Mouse (Mus musculus): ENCODE measurements at regions not wholly inside any gene's neighbourhood (a gene's known extent, or its start where the extent isn't known, plus 50 kb on each side); places are given as distances from the start of the nearest gene placed in this dataset.
A peak's percentile ranks its signal among the peaks of the same experiment; 100 is the strongest.
"Not testable (repeated sequence)": the region's sequence is repeated elsewhere in the genome, so short reads cannot be mapped to it uniquely, and the experiment has no call there.

- no peak for DNase-seq (ENCODE audit: low spot score in 2 of 2)
These were observed 472.3 kb upstream of the Dpp10 start for GRCm38 (mm10) chr1:124517543-124518171.

- no peak for DNase-seq (ENCODE audit: low spot score in 2 of 2)
These were observed 465.1 kb upstream of the Dpp10 start for GRCm38 (mm10) chr1:124510492-124510891.

GRCm38 (mm10) chr1:124488456-124488855 lies 443.1 kb upstream of the Dpp10 start:
- DNase-seq (ENCODE audit: low spot score in 2 of 2), result no peak

- no peak for DNase-seq (ENCODE audit: low spot score in 2 of 2)
These were observed 442.6 kb upstream of the Dpp10 start for GRCm38 (mm10) chr1:124487965-124488364.

GRCm38 (mm10) chr1:124450128-124450527 lies 404.8 kb upstream of the Dpp10 start:
- DNase-seq (ENCODE audit: low spot score in 2 of 2), result no peak

GRCm38 (mm10) chr1:124439526-124439925 lies 394.2 kb upstream of the Dpp10 start:
- no peak for DNase-seq (ENCODE audit: low spot score in 2 of 2)

GRCm38 (mm10) chr1:124435850-124436249 lies 390.5 kb upstream of the Dpp10 start:
- DNase-seq (ENCODE audit: low spot score in 2 of 2), result no peak

- no peak for DNase-seq (ENCODE audit: low spot score in 2 of 2)
These were observed 384.2 kb upstream of the Dpp10 start for GRCm38 (mm10) chr1:124429583-124429982.

- DNase-seq (ENCODE audit: low spot score in 2 of 2), result no peak
These were observed 371.4 kb upstream of the Dpp10 start for GRCm38 (mm10) chr1:124416762-124417161.

GRCm38 (mm10) chr1:124410236-124410635 lies 364.9 kb upstream of the Dpp10 start:
- DNase-seq (ENCODE audit: low spot score in 2 of 2), result no peak

- DNase-seq (ENCODE audit: low spot score in 2 of 2), result no peak
These were observed 364.4 kb upstream of the Dpp10 start for GRCm38 (mm10) chr1:124409781-124410180.

GRCm38 (mm10) chr1:124369604-124370003 lies 324.2 kb upstream of the Dpp10 start:
- peak in 1 of 2 experiments; percentile 8 for DNase-seq (ENCODE audit: low spot score in 2 of 2)

GRCm38 (mm10) chr1:124348491-124348890 lies 303.1 kb upstream of the Dpp10 start:
- DNase-seq (ENCODE audit: low spot score in 2 of 2), result not testable (repeated sequence)

- DNase-seq (ENCODE audit: low spot score in 2 of 2), result no peak
These were observed 294.1 kb upstream of the Dpp10 start for GRCm38 (mm10) chr1:124339444-124339843.

- no peak for DNase-seq (ENCODE audit: low spot score in 2 of 2)
These were observed 293.3 kb upstream of the Dpp10 start for GRCm38 (mm10) chr1:124338648-124339047.

GRCm38 (mm10) chr1:124332294-124332693 lies 286.9 kb upstream of the Dpp10 start:
- no peak for DNase-seq (ENCODE audit: low spot score in 2 of 2)

All from frontal cortex, postnatal 25 days (tissue).